In the genomic region with DNA sequence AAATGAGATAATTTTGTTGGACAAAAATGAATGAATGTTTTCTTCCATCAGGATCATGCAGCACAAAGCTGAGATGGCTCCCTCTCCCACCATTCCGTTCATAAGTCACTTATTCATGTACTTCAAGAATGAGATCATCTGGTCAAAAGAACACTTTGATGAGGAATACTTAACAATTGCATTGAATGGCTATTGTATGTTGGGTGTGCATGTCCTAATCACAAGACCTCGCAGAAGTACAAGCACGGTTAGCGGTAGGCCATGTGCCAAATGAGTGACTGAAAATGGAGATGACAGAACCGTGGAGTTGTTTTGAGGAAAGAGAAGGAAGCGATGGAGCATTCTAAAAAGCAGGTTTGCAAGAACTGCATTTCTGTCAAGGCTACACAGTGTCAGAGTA, we compare ENCODE assay signal across 16 mouse cellular contexts.
DNase-seq lines count a peak whose midpoint lies in the region; ATAC-seq lines count a peak whose summit lies in the region.
"Had no signal": no experiment of that assay in that cellular context is flagged by ENCODE, and none has a peak within 500 bp of the region (broad histone marks: within the 10 kb centered on the region; RNA-seq: fewer than 3 reads in every experiment).

No protein-coding gene starts in this region.

- peak; percentile 10 for DNase-seq in cerebellum, adult 9-10 months
- no peak for DNase-seq in cerebellum, adult 8-10 months
- DNase-seq in layer of hippocampus, adult 9-11 months: peak; percentile 77
- DNase-seq in layer of hippocampus, postnatal 14 days (ENCODE audit: low spot score in 2 of 2): no peak
- peak; percentile 40 for DNase-seq in right cerebral cortex, adult 18-20 months
- no peak for DNase-seq in right cerebral cortex, postnatal 14 days
- DNase-seq: adrenal gland, postnatal 14 days; cerebellum, postnatal 10 days; gastrocnemius, postnatal 10 days; heart, adult 18-20 months; heart, postnatal 14 days had no signal

- ATAC-seq in erythroid progenitor cell, adult 5-6 weeks (replicated peaks; ENCODE audit: low FRiP score, poor library complexity, severe bottlenecking): no peak
- ATAC-seq: activated CD4-positive, CD25-positive, alpha-beta regulatory T cell, adult 4 months; forebrain, embryonic 16.5 days; hindbrain, postnatal 0 days; Patski had no signal

Comparison
In these comparisons a context has a peak if more than half of its experiments do, and no peak if none do; other contexts are left out.
1. DNase-seq: peak in cerebellum, adult 9-10 months (single experiment), layer of hippocampus, adult 9-11 months (single experiment) and right cerebral cortex, adult 18-20 months (single experiment); none in cerebellum, adult 8-10 months (single experiment), layer of hippocampus, postnatal 14 days (0 of 2) and right cerebral cortex, postnatal 14 days (single experiment).